Mouse (Mus musculus) CH12.LX (cell line): Measurements from ENCODE around the gene Mcf2l.

Experiments used
- CHD2 ChIP-seq: IDR thresholded peaks from 2 replicates; pipeline ENCODE4 v1.6.1; 2011; ENCODE audit warnings: low read length, improper control_type of control experiment
- CTCF ChIP-seq, 2 experiments: IDR thresholded peaks in 1 of 2; conservative IDR thresholded peaks in 1 of 2; 2 replicates each; pipeline ENCODE4 v1.5.1; 2011 to 2012; ENCODE audit warnings: low read depth in 2 of 2, low read length in 2 of 2, improper control_type of control experiment in 1 of 2, inconsistent platforms in 1 of 2, mild to moderate bottlenecking in 1 of 2, moderate library complexity in 1 of 2
- ELF1 ChIP-seq: IDR thresholded peaks from 2 replicates; pipeline ENCODE4 v1.6.1; 2014; ENCODE audit warnings: low read depth, mild to moderate bottlenecking, inconsistent platforms, low read length, improper control_type of control experiment
- EP300 ChIP-seq: IDR thresholded peaks from 2 replicates; pipeline ENCODE4 v1.6.1; 2011; ENCODE audit warnings: low read length, improper control_type of control experiment
- GABPA ChIP-seq: IDR thresholded peaks from 2 replicates; pipeline ENCODE4 v1.6.1; 2012; ENCODE audit warnings: low read depth, low read length, improper control_type of control experiment, inconsistent platforms; ENCODE audit not compliant: insufficient replicate concordance
- KAT2A ChIP-seq: IDR thresholded peaks from 2 replicates; pipeline ENCODE4 v1.6.1; 2012; ENCODE audit warnings: low read length, improper control_type of control experiment, inconsistent platforms; ENCODE audit not compliant: insufficient replicate concordance
- MAZ ChIP-seq: IDR thresholded peaks from 2 replicates; pipeline ENCODE4 v1.6.1; 2012; ENCODE audit warnings: low read depth, mild to moderate bottlenecking, inconsistent platforms, low read length, improper control_type of control experiment, moderate library complexity
- POLR2A ChIP-seq: IDR thresholded peaks from 2 replicates; pipeline ENCODE4 v1.6.1; 2011; ENCODE audit warnings: low read depth, mild to moderate bottlenecking, improper control_type of control experiment, low read length
- USF2 ChIP-seq: conservative IDR thresholded peaks from 2 replicates; pipeline ENCODE4 v1.6.1; 2011; ENCODE audit warnings: low read depth, low read length, improper control_type of control experiment
- ZC3H11A ChIP-seq: IDR thresholded peaks from 2 replicates; pipeline ENCODE4 v1.6.1; 2012; ENCODE audit warnings: low read depth, mild to moderate bottlenecking, inconsistent platforms, low read length, improper control_type of control experiment

DNA sequence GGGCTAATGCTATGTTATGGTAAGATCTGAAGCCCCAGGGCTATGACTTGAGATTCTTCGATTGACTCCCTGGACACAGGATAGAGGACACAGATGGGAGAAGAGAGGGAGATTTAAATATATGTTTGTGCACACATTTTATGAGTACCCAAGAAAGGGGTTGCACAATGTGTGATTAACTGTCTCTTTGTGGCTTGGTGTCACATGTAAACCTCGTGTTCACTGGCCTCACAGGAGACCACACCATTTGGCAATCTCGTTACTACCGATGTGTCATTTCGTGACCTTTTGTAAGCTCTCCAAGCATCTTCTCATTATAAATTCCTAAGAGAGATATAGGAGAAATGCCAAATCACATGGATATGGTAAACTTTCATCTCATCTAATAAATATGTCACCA, 154.0 kb downstream of the Mcf2l start:
- TF ChIP-seq MAZ (no peak), ELF1 (no peak), POLR2A (no peak), KAT2A (no peak), ZC3H11A (no peak), EP300 (no peak), CHD2 (no peak), CTCF (conservative IDR thresholded peaks at IDR 0.05 in 1 of 2, IDR thresholded peaks at IDR 0.05 in 1 of 2; ENCODE audit: low read depth in 2 of 2, low read length in 2 of 2) (no peak), GABPA (no peak), USF2 (no peak)
